Mouse (Mus musculus) E14TG2a.4 (cell line): Measurements from ENCODE around the gene Aplp2.

Experiments
- CTCF ChIP-seq: conservative IDR thresholded peaks from 2 replicates; pipeline ENCODE4 v1.5.1; 2014; ENCODE audit warnings: low read length
- NANOG ChIP-seq: IDR thresholded peaks from 2 replicates; pipeline ENCODE4 v1.6.1; 2014; ENCODE audit warnings: borderline replicate concordance, low read length, mixed read lengths

DNA sequence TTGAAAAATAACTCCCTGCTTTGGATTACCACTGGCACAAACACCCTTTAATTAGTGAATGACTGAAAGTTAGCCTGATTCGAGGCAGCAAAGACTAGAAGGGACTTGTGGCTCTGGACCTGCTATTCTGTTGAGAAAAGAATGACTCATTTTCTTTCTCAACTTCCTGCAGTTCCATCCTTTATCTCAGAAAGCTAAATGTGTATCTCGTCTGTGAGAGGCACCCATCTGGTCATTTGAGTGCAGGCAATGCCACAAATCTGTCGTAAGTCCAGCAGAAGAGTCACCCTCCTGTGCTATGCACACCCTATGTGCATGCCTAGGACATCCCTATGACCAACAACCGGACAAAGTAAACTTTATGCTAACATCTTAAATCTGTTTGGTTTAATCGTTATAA, 78.5 kb downstream of the Aplp2 start:
- TF ChIP-seq CTCF (no peak), NANOG (no peak)
